Mouse (Mus musculus) stomach, embryonic 16.5 days (tissue): Measurements from ENCODE around the gene Gpr19. TPM values are rescaled to one million over a fixed set of nuclear protein-coding genes. Genes with fewer than 3 reads are reported as not detected.
A peak's percentile ranks its signal among the peaks of the same experiment; 100 is the strongest.

Experiments
- ATAC-seq: fragments of 200-750 bp; cut with Nextera tagmentation; 2 replicates; pipeline ENCODE4 v1.8.0; 2017; ENCODE audit warnings: moderate number of reproducible peaks, moderate TSS enrichment; ENCODE audit not compliant: insufficient read depth, low FRiP score
- H3K27ac ChIP-seq: fragments of 300-500 bp; sonication (generic); 2 replicates; pipeline ENCODE4 v1.5.1; 2014; ENCODE audit warnings: low read length
- H3K27me3 ChIP-seq: fragments of 300-500 bp; sonication (generic); 2 replicates; pipeline ENCODE4 v1.6.1; 2014; ENCODE audit warnings: low read length, control low read depth, mixed read lengths; ENCODE audit not compliant: control insufficient read depth, insufficient read depth
- H3K36me3 ChIP-seq: fragments of 300-500 bp; sonication (generic); 2 replicates; pipeline ENCODE4 v1.6.1; 2014; ENCODE audit warnings: low read length; ENCODE audit not compliant: control insufficient read depth, insufficient read depth
- H3K4me1 ChIP-seq: fragments of 300-500 bp; sonication (generic); 2 replicates; pipeline ENCODE4 v1.6.1; 2014; ENCODE audit warnings: low read length, control low read depth, mixed read lengths; ENCODE audit not compliant: control insufficient read depth, insufficient read depth
- H3K4me2 ChIP-seq: fragments of 300-500 bp; sonication (generic); 2 replicates; pipeline ENCODE4 v1.6.1; 2014; ENCODE audit warnings: low read depth, low read length, mixed read lengths
- H3K4me3 ChIP-seq: fragments of 300-500 bp; sonication (generic); replicated peaks from 2 replicates; pipeline ENCODE4 v1.5.1; 2014; ENCODE audit warnings: mild to moderate bottlenecking, low read length
- H3K9ac ChIP-seq: fragments of 300-500 bp; sonication (generic); 2 replicates; pipeline ENCODE4 v1.6.1; 2014; ENCODE audit warnings: low read length
- H3K9me3 ChIP-seq: fragments of 300-500 bp; sonication (generic); replicated peaks from 2 replicates; pipeline ENCODE4 v1.6.1; 2016; ENCODE audit warnings: low read length, control low read depth; ENCODE audit not compliant: control insufficient read depth
- WGBS: fragments of 180-500 bp; shearing (Covaris S2); extraction: QIAGEN DNeasy Blood & Tissue Kit; methylation state at CpG from one replicate; pipeline ENCODE4 v1.1.7; 2014; 5-methylcytosine and 5-hydroxymethylcytosine counted together
- polyA plus RNA-seq: library from polyadenylated mRNA; unstranded; fragments of >200 nt; fragmentation: Nextera tagmentation; extraction: Ambion mirVana; gene quantifications from 2 replicates; pipeline ENCODE4 v1.2.1, GENCODE M21; 2015

Gpr19 gene
- polyA plus RNA-seq, 1 experiment from 2014 or later: 9.7 TPM

- peak; percentile 0; the same call in 1 of the 2 replicates for ATAC-seq
- no peaks in the 10 kb centered on the region for H3K27me3 ChIP-seq
- H3K9me3 ChIP-seq: no peaks in the 10 kb centered on the region
- peak overlapping the region; percentile 98 for H3K27ac ChIP-seq
- peak overlapping the region; percentile 98 for H3K4me3 ChIP-seq
- WGBS: 6% methylated on average over 37 of the region's 37 CpGs
- no peaks in the 10 kb centered on the region for H3K36me3 ChIP-seq
- peak overlapping the region; percentile 90 for H3K4me2 ChIP-seq
- H3K4me1 ChIP-seq: peaks cover 26% of the 10 kb centered on the region
- peak overlapping the region; percentile 96 for H3K9ac ChIP-seq
These were observed 21.3 kb upstream of the Gpr19 start for GRCm38 (mm10) chr6:134919511-134920189.

GRCm38 (mm10) chr6:134918769-134919168 lies 20.4 kb upstream of the Gpr19 start:
- no peak overlapping the region for H3K4me3 ChIP-seq
- no peaks in the 10 kb centered on the region for H3K9me3 ChIP-seq
- H3K27me3 ChIP-seq: no peaks in the 10 kb centered on the region
- peaks cover 25% of the 10 kb centered on the region for H3K4me1 ChIP-seq
- H3K4me2 ChIP-seq: peak overlapping the region; percentile 90; the same call in 1 of the 2 replicates
- no peak overlapping the region for H3K9ac ChIP-seq
- no peaks in the 10 kb centered on the region for H3K36me3 ChIP-seq
- WGBS: 79% methylated on average over 10 of the region's 10 CpGs
- no peak for ATAC-seq
- H3K27ac ChIP-seq: 0 out of 2 replicates have a peak overlapping the region, but pooled peaks have one; percentile 98

GRCm38 (mm10) chr6:134917087-134917486 lies 18.7 kb upstream of the Gpr19 start:
- ATAC-seq: no peak
- peak overlapping the region; percentile 57 for H3K27ac ChIP-seq

GRCm38 (mm10) chr6:134916641-134917040 lies 18.3 kb upstream of the Gpr19 start:
- under 1% methylated on average over 11 of the region's 11 CpGs for WGBS
- peak overlapping the region; percentile 57 for H3K27ac ChIP-seq
- peak overlapping the region; percentile 94 for H3K4me2 ChIP-seq
- no peak for ATAC-seq
- peak overlapping the region; percentile 76 for H3K9ac ChIP-seq
- no peaks in the 10 kb centered on the region for H3K36me3 ChIP-seq
- no peaks in the 10 kb centered on the region for H3K9me3 ChIP-seq
- peaks cover 12% of the 10 kb centered on the region; the same call in 1 of the 2 replicates for H3K4me1 ChIP-seq
- peak overlapping the region; percentile 53 for H3K4me3 ChIP-seq
- no peaks in the 10 kb centered on the region for H3K27me3 ChIP-seq

More at GRCm38 (mm10) chr6:134917087-134917486, 18.7 kb upstream of the Gpr19 start:
- Histone ChIP-seq H3K9ac (peak overlapping the region; percentile 76), H3K4me3 (peak overlapping the region; percentile 53), H3K36me3 (no peaks in the 10 kb centered on the region), H3K27me3 (no peaks in the 10 kb centered on the region), H3K4me1 (peaks cover 15% of the 10 kb centered on the region), H3K9me3 (no peaks in the 10 kb centered on the region), H3K4me2 (peak overlapping the region; percentile 94)
- 1% methylated on average over 11 of the region's 11 CpGs for WGBS

GRCm38 (mm10) chr6:134914523-134914922 lies 16.1 kb upstream of the Gpr19 start:
- Histone ChIP-seq H3K27ac (no peak overlapping the region), H3K9me3 (no peaks in the 10 kb centered on the region), H3K27me3 (no peaks in the 10 kb centered on the region), H3K36me3 (no peaks in the 10 kb centered on the region), H3K4me1 (peaks cover 12% of the 10 kb centered on the region; the same call in 1 of the 2 replicates), H3K4me3 (no peak overlapping the region), H3K9ac (no peak overlapping the region), H3K4me2 (no peak overlapping the region)
- no peak for ATAC-seq
- WGBS: 81% methylated on average over 5 of the region's 5 CpGs

- H3K4me2 ChIP-seq: no peak overlapping the region
- no peak overlapping the region for H3K9ac ChIP-seq
- H3K4me1 ChIP-seq: no peaks in the 10 kb centered on the region
- H3K4me3 ChIP-seq: no peak overlapping the region
- H3K9me3 ChIP-seq: no peaks in the 10 kb centered on the region
- WGBS: 85% methylated on average over 1 of the region's 1 CpGs
- H3K36me3 ChIP-seq: no peaks in the 10 kb centered on the region
- no peak overlapping the region for H3K27ac ChIP-seq
- H3K27me3 ChIP-seq: no peaks in the 10 kb centered on the region
- no peak for ATAC-seq
These were observed 7.4 kb upstream of the Gpr19 start for GRCm38 (mm10) chr6:134905811-134906210.

GRCm38 (mm10) chr6:134903891-134904884 lies 5.8 kb upstream of the Gpr19 start:
- H3K9me3 ChIP-seq: no peaks in the 10 kb centered on the region
- H3K9ac ChIP-seq: no peak overlapping the region
- no peaks in the 10 kb centered on the region for H3K4me1 ChIP-seq
- no peak overlapping the region for H3K4me2 ChIP-seq
- H3K27me3 ChIP-seq: no peaks in the 10 kb centered on the region
- WGBS: 89% methylated on average over 10 of the region's 10 CpGs
- H3K36me3 ChIP-seq: no peaks in the 10 kb centered on the region
- H3K27ac ChIP-seq: no peak overlapping the region
- ATAC-seq: no peak
- H3K4me3 ChIP-seq: no peak overlapping the region

- Histone ChIP-seq H3K4me2 (no peak overlapping the region), H3K4me1 (no peaks in the 10 kb centered on the region), H3K9me3 (no peaks in the 10 kb centered on the region), H3K27me3 (no peaks in the 10 kb centered on the region), H3K9ac (no peak overlapping the region), H3K4me3 (no peak overlapping the region), H3K27ac (no peak overlapping the region), H3K36me3 (no peaks in the 10 kb centered on the region)
- ATAC-seq: no peak
- WGBS: 95% methylated on average over 4 of the region's 4 CpGs
These were observed 5.0 kb upstream of the Gpr19 start for GRCm38 (mm10) chr6:134903368-134903767.
